Mouse (Mus musculus) urinary bladder, postnatal 14 days (tissue): Measurements from ENCODE around the gene Ifna1.
"Not testable (repeated sequence)": the region's sequence is repeated elsewhere in the genome, so short reads cannot be mapped to it uniquely, and the experiment has no call there.

Experiments used
- DNase-seq: peaks from one replicate; pipeline ENCODE4 v3.0.0; 2021; ENCODE audit warnings: low spot score

Gene Ifna1

DNA sequence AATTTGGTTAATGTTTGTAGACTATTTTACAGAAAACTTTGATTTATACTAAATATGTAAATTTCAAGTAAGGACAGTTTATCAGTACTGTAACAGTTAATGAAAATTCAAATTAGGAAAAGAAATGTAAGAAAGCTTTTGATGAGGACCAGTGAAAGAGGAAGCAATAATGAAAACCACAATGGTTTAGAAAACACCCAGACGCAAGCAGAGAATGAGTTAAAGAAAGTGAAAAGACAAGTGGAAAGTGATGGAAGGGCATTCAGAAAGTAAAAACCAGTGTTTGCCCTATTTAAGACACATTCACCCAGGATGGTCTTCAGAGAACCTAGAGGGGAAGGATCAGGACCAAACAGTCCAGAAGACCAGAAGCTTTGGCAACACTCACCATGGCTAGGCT, at the start of gene Ifna1:
Ifna1 (plus strand) TSS at position 390 of the 400 bp plus-strand sequence.
- no peak for DNase-seq

DNA sequence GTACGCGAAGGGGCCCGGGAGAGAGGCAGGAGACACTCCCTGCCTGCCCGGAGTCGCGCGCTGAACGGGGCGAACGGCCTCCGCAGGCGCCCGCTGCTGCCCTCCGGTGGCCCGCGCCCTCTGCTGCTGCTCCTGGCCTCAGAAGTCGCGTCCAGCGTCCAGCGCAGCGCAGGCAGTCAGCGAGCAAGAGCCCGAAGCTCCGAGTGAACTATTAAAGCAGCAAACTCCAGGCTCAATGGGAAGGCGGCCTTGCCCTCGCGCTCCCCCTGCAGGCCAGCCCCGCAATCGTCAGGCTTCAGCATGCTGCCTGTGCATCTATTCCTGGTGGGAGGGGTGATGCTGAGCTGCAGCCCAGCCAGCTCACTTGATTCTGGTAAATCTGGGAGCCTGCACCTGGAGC, 46.9 kb upstream of the Ifna1 start, which contains the start of gene Gm13287:
Gm13287 (plus strand) TSS at position 301 of the 400 bp plus-strand sequence.
- DNase-seq, result not testable (repeated sequence)

DNA sequence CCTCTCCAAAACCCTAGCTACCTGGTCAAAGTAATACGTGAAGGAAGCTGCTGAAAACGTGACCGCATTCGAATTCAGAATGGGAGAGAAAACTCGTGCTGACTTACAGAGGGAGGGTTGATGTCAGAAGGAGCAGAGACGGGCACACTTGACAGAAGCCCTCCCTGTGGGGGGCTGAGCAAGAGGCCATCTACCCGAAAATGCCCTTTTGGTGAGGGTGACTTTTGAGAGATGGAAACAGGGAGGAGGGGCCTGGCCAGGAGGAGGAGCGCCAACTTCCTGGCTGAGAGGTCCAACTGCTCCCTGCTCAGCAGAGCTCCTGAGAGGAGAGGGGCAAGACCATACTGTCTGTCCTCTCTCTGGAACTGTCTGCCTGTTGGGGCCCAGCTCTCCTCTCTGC, 44.7 kb upstream of the Ifna1 start, which contains the start of gene Gm13288:
Gm13288 (plus strand) TSS at position 301 of the 400 bp plus-strand sequence.
- DNase-seq, result not testable (repeated sequence)

DNA sequence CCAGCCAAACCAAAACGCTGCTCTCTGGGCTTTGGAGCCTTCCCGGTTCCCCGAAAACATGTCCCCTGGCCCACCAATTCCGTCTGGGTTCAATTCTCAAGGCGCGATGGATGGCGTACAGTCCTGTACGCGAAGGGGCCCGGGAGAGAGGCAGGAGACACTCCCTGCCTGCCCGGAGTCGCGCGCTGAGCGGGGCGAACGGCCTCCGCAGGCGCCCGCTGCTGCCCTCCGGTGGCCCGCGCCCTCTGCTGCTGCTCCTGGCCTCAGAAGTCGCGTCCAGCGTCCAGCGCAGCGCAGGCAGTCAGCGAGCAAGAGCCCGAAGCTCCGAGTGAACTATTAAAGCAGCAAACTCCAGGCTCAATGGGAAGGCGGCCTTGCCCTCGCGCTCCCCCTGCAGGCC, 44.1 kb upstream of the Ifna1 start:
- peak; percentile 5 for DNase-seq

DNA sequence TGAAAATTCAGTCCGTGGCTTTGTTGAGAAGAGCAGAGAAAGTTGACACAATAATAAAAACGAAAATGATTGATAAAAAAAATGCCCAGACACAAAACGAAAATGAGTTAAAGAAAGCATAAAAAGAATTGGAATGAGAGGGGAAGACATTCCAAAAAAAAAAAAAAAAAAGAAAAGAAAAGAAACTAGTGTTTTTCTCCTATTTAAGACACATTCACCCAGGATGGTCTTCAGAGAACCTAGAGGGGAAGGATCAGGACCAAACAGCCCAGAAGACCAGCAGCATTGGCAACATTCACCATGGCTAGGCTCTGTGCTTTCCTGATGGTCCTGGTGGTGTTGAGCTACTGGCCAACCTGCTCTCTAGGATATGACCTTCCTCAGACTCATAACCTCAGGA, 34.0 kb upstream of the Ifna1 start, which contains the start of gene Ifna7:
Ifna7 (plus strand) TSS at position 301 of the 400 bp plus-strand sequence.
- DNase-seq, result no peak

DNA sequence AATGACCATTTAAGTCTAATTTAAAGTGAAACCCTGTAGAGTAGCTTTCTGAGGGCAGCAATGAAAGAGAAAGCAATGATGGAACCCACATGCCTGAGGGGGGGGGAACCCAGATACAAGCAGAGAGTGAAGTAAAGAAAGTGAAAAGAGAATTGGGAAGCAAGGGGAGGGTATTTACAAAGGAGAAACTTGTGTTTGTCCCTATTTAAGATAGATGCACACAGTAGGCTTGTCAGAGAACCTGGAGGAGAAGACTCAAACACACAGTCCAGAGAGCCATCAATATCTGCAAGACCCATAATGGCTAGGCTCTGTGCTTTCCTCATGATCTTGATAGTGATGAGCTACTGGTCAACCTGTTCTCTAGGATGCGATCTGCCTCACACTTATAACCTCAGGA, 30.2 kb upstream of the Ifna1 start, which contains the start of gene Ifna11:
Ifna11 (plus strand) TSS at position 301 of the 400 bp plus-strand sequence.
- DNase-seq, result no peak

DNA sequence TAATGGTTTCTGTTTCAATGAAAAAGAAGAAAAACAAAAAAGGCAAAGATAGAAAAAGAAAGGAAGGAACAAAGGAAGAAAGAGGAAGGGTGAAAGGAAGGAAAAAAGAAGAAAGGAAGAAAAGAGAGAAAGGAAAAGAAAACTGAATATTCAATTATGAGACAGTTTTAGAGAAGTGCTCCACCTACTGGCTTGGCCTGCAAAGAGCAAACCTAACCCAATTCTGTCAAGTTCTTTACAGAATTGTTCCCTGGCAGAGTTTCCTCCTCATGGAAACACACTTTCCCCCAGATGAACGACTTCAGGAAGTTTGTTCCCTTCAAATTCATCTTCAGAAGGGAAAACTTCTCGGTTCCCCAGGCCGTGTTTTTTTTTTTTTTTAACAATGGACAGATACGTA, 26.9 kb upstream of the Ifna1 start:
- DNase-seq, result peak; percentile 8

DNA sequence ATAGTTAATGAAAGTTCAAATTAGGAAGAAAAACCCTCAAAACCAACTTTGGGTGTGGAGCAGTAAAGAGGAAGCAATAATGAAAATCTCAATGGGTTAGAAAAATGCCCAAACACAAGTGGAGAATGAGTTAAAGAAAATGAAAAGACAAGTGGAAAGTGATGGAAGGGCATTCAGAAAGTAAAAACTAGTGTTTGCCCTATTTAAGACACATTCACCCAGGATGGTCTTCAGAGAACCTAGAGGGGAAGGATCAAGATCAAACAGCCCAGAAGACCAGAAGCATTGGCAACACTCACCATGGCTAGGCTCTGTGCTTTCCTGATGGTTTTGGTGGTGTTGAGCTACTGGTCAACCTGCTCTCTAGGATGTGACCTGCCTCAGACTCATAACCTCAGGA, 22.8 kb upstream of the Ifna1 start, which contains the start of gene Ifna6:
Ifna6 (plus strand) TSS at position 301 of the 400 bp plus-strand sequence.
- not testable (repeated sequence) for DNase-seq

DNA sequence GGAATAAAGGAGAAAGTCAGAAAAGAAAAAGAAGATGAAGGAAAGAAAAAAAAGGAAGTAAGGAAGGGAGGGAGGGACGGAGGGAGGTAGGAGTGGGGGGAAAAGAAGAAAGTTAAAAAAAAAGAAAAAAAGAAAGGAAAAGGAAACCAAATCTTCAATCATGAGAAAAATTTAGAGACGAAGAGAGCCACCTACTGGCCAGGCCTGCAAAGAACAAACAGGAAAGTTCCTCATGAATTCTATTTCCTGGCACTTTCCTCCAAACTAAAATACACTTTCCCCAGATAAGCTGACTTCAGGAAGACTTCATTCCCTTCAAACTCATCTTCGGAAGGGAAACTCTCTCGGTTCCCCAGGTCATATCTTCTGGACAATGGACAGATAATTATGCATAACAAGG, 19.4 kb upstream of the Ifna1 start:
- DNase-seq, result peak; percentile 16

DNA sequence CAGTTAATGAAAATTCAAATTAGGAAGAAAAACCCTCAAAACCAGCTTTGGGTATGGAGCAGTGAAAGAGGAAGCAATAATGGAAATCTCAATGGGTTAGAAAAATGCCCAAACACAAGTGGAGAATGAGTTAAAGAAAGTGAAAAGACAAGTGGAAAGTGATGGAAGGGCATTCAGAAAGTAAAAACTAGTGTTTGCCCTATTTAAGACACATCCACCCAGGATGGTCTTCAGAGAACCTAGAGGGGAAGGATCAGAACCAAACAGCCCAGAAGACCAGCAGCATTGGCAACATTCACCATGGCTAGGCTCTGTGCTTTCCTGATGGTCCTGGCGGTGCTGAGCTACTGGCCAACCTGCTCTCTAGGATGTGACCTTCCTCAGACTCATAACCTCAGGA, 14.7 kb upstream of the Ifna1 start, which contains the start of gene Ifna5:
Ifna5 (plus strand) TSS at position 301 of the 400 bp plus-strand sequence.
- not testable (repeated sequence) for DNase-seq

DNA sequence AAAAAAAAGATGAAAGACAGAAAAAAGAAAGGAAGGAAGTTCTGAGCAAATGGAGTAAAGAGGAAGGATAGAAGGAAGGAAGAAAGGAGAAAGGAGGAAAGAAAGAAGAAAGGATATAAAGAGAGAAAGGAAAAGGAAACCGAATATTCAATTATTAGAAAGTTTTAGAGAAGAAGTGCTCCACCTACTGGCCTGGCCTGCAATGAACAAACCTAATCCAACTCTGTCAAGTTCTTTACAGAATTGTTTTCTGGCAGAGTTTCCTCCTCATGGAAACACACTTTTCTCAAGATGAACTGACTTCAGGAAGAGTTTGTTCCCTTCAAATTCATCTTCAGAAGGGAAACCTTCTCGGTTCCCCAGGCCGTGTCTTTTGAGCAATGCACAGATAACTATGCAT, 11.1 kb upstream of the Ifna1 start:
- DNase-seq, result no peak

DNA sequence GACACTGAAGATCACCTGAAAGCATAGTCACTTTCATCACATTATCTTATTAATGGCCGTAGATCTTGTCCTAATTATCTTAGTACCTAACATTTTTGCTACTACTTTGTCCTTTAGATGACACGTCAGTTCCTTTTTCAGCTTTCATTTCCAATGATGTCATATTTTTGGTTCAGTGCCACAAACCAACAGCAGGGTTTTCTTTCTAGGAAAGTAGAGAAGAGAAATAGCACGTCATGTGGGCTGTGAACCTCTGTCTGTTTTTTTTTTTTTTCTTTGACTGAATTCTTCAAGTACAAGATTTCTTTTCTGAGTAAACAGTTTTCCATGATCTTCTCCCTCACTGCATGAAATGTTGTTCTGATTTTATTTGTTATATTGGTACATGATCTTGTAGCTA, 9.8 kb upstream of the Ifna1 start:
- no peak for DNase-seq

DNA sequence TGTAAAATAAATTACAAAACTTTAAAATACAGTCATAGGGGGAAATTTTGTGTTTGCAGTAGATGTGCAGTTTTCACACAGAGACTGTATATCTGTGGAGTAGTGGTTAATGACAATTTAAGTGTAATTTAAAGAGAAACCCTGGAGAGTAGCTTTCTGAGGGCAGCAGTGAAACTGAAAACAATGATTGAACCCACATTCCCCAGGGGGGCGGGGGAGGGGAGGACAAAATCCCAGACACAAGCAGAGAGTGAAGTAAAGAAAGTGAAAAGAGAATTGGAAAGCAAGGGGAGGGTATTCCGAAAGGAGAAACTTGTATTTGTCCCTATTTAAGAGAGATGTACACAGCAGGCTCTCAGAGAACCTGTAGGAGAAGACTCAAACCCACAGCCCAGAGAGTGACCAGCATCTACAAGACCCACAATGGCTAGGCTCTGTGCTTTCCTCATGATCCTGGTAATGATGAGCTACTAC, 8.4 kb upstream of the Ifna1 start, which contains the start of gene Ifna4:
Ifna4 (plus strand) TSS at position 424 of the 474 bp plus-strand sequence.
- DNase-seq, result no peak

DNA sequence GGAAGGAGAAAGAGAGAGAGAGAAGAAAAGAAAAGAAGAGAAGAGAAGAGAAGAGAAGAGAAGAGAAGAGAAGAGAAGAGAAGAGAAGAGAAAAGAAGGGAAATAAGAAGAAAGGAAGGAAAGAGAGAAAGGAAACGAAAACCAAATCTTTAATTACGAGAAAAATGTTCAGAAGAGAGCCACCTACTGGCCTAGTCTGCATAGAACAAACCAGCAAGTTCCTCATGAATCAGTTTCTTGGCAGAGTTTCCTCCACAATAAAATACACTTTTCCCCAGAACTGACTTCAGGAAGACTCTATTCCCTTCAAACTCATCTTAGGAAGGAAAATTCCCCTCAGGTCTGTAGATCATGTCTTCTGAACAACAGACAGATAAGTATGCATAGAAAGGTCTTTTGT, 4.6 kb upstream of the Ifna1 start:
- no peak for DNase-seq

DNA sequence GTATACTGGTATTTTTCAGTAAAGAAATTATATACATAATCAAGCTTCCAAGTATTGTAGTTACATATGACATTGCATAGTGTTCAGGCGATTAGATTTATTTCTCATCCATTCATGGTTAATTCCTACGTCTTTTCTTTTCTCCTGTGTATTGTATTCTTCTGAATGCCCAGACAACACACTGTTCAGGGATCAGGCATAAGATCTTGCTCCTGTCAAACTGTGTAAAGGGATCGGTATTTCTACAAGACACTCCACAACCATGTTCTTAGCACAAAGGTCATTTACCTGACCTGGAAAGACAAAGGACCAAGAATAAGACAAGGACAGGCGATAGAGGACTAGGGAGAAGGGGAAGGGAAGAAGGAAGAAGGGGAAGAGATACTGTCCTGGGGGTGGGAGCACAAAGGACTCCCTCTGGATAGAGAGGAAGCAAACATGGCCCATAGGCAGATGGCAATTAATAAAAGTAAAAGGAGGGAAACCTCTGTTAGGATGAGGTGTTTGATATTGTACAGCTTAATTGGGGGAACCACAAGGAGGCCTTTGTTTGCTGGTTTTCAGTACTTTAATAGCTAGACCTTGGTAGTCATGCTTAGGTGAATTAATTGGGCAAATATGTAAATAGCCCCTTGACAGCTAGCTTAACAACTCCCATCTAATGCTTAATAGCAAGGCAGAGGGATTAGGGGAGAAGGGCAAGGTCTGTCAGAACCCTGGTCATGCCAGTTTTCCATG, 1.3 kb downstream of the Ifna1 start:
- DNase-seq, result no peak

DNA sequence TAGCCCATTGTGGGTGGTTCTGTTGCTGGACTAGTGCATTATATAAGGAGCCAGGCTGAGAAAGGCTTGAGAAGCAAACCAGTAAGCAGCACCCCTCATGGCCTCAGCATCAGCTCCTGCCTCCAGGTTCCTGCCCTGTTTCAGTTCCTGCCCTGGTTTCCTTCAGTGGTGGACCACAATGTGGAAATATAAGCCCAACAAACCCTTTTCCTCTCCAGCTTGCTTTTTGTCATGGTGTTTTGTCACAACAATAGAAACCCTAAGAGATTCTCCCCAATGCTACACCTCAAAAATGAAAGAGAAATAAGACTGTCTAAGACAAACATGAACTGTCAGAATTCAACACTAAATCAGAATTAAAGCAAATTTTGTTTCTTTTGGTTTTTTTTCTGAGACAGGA, 9.3 kb downstream of the Ifna1 start:
- DNase-seq, result no peak

DNA sequence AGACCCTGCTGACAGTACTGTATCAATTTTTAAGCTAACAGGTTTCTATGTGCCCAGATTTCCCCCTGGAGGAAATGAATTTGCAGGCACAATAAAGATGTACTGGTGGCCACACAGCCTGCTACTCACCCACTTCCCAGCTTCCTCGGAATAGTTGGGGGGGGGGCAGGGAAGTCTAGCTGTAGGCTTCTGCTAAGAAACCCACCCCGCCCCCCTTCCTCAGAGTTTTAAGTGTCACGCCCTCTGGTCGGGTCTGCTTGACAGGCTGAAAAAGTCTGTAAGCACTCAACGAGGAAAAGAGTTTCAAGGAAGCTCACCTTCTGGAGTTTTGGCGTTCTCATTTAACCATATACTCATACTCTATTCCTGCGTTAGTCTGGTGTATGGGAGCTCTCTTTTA, 13.4 kb downstream of the Ifna1 start:
- DNase-seq, result no peak

DNA sequence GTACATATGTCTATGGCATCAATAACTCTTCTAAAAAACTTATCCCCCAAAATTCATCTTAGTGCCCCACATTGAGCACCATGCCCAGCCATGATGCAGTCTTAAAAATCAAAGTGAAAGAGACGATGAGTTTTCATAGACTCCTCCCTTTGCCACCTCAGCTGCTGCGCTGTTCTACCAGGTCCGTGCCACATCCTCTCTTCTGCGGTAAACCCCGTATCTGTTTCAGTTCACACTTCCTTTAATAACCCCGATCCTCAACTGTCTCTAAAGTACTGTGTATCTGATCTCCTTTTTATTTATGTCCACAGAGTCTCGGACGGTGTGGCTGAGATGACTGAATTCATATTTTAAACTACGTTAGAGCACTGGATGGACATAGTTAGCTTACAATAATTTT, 14.7 kb downstream of the Ifna1 start:
- DNase-seq, result no peak

DNA sequence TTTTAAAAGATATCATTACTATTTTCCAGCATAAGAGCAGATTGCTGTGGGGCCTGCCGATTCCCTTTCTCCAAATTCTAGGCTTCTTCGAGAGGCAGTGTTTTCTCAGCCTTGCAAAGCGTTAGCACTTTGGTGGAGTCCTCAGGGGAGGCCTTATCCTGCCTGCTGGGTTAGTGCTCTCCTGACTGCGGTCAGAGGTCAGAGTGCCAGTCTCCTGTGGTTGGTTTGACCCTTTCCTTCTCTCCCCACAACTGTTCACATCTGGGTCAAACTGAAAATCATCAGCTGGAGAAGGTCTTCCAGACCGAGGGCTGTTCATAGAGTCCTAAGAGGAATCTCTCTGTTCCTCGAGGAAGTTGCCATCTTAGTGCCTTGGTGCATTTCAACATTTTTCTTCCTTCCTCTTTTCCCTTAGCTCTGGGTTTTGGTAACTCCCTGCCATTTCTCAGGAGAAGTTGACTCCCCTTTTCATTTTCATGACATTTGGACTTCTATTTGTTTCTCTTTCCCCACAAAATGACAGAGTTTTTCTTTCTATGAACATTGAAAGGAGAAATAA, 15.2 kb downstream of the Ifna1 start:
- DNase-seq, result no peak

DNA sequence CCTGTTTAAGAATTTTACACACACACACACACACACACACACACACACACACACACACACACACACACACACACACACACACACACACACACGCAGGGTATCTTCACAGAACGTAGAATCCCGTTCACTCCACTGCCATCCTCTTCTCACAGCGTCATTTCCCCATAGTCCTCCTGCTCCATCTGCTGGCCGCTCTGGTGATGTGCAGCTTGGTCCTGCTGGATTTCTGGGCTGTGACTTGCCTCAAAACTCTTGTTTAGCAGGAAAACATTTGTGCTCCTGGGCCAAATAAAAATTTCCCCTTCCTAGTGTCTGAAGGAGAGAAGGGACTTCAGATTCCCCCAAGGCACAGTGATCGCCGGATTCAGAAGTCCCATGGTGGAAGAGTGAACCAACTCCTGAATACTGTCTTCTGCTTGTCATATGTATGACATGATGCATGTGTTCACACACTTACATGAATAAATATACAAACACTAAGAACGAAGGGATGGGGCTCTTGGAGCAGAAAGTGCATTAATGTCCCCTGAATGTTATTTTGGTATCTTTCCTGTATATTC, 17.6 kb downstream of the Ifna1 start:
- peak; percentile 79 for DNase-seq

DNA sequence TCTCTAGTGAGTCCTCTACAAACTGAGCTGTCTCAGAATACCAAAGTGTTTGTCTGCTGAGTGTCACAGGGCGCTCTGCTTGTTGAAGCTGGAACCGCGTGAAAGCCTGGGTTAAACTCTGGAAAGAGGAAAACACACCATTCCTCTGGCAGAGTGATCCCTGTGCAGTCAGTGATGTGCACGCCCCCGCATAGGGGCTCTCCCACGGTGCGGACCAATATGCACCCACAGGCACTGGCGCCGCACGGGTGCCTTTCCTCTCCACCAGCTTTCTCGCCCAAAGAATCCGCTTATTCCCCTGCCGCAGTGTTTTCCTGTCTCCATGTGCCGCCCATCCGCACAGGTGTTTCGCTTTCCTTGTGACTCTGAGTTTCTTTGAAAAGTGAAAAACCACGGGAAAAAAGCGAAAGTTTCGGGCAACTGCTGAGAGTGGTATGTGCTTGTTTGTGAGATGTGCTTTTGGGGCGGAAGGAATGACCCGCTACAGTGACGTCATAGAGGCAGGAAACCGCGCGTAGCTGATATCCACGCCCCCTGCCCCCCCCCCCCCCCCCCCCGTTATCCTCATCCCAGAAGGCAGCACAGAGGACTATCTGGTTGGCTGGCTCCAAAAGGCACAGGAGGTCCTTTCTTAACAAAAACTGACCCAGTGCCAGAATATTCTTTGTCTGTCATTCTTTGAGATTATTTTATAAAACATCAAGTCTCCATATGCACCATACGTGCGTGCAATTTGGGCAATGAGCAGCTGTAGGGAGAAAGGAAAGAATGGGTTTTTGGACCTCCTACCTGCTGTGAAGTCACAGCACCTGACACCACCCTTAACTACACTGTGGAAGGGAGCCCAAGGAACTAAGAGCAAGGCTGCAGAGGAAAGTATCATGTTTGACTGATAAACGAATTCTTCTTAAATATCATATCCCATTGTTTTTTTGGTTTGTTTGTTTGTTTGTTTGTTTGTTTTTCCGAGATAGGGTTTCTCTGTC, 18.3 kb downstream of the Ifna1 start:
- peak; percentile 11 for DNase-seq
